Mouse (Mus musculus) cortical plate, adult 2 months (tissue): Measurements from ENCODE around the gene Olfr746.

ENCODE experiments used
- CTCF ChIP-seq: fragments of 200-500 bp; IDR thresholded peaks from 2 replicates; pipeline ENCODE4 v1.5.1; 2011; ENCODE audit warnings: mild to moderate bottlenecking, control low read depth, low read length; ENCODE audit not compliant: insufficient read depth; ENCODE audit errors: extremely low read depth
- POLR2A ChIP-seq: fragments of 200-500 bp; IDR thresholded peaks from 2 replicates; pipeline ENCODE4 v1.6.1; 2011; ENCODE audit warnings: mild to moderate bottlenecking, low read length, control low read depth; ENCODE audit not compliant: insufficient read depth; ENCODE audit errors: extremely low read depth

DNA sequence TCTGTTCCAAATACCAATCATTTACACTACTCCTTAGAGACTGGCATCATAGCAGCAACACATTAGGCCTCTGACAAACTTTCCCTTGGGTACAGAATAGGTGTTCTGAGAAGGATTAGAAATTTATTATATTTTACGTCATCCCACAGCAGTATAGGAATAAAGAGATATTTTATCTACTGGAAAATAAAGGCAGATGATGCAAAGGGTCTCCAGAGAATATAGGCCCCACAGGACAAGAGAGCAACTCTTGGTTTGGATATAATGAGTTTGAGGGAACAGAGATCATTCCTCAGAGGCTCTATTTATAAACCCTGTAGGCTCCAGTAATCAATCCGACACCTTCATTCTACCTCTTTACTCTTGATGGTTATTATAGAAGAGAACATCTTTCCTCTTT is 32.3 kb upstream of the Olfr746 start, which contains the start of gene Olfr744:
- TF ChIP-seq POLR2A (no peak), CTCF (no peak)
